Mouse (Mus musculus) midbrain, embryonic 14.5 days (tissue): ENCODE measurements around the gene Zbtb40. TPM values are rescaled to one million over a fixed set of nuclear protein-coding genes. Genes with fewer than 3 reads are reported as not detected.
A peak's percentile ranks its signal among the peaks of the same experiment; 100 is the strongest.

Experiments
- ATAC-seq: fragments of 200-750 bp; cut with Nextera tagmentation; 2 replicates; pipeline ENCODE4 v1.8.0; 2017; ENCODE audit warnings: moderate number of reproducible peaks, moderate library complexity; ENCODE audit not compliant: low FRiP score, low TSS enrichment
- DNase-seq: peaks from one replicate; pipeline ENCODE4 v3.0.0-alpha.2; 2015
- H3K27ac ChIP-seq: fragments of 300-500 bp; sonication (generic); replicated peaks from 2 replicates; pipeline ENCODE4 v1.5.1; 2014; ENCODE audit warnings: mild to moderate bottlenecking, low read depth, low read length, moderate library complexity
- H3K27me3 ChIP-seq: fragments of 300-500 bp; sonication (generic); 2 replicates; pipeline ENCODE4 v1.6.1; 2014; ENCODE audit warnings: low read length, control low read depth, mixed read lengths; ENCODE audit not compliant: control insufficient read depth, insufficient read depth
- H3K36me3 ChIP-seq: fragments of 300-500 bp; sonication (generic); 2 replicates; pipeline ENCODE4 v1.6.1; 2014; ENCODE audit warnings: low read length, control low read depth; ENCODE audit not compliant: control insufficient read depth, insufficient read depth
- H3K4me1 ChIP-seq: fragments of 300-500 bp; sonication (generic); 2 replicates; pipeline ENCODE4 v1.6.1; 2014; ENCODE audit warnings: mild to moderate bottlenecking, antibody characterized with exemption, low read length, control low read depth; ENCODE audit not compliant: control insufficient read depth, insufficient read depth
- H3K4me2 ChIP-seq: fragments of 300-500 bp; sonication (generic); 2 replicates; pipeline ENCODE4 v1.6.1; 2014; ENCODE audit warnings: mild to moderate bottlenecking, low read length, moderate library complexity
- H3K4me3 ChIP-seq: fragments of 300-500 bp; sonication (generic); replicated peaks from 2 replicates; pipeline ENCODE4 v1.5.1; 2014; ENCODE audit warnings: low read depth, low read length
- H3K9ac ChIP-seq: fragments of 300-500 bp; sonication (generic); replicated peaks from 2 replicates; pipeline ENCODE4 v1.6.1; 2014; ENCODE audit warnings: mild to moderate bottlenecking, low read length, moderate library complexity
- H3K9me3 ChIP-seq: fragments of 300-500 bp; sonication (generic); 2 replicates; pipeline ENCODE4 v1.6.1; 2016; ENCODE audit warnings: low read length, control low read depth, mixed read lengths; ENCODE audit not compliant: control insufficient read depth
- WGBS: fragments of 180-500 bp; shearing (Covaris S2); extraction: QIAGEN DNeasy Blood & Tissue Kit; methylation state at CpG from one replicate; pipeline ENCODE4 v1.1.7; 2014; 5-methylcytosine and 5-hydroxymethylcytosine counted together
- polyA plus RNA-seq: library from polyadenylated mRNA; unstranded; fragments of >200 nt; fragmentation: Nextera tagmentation; extraction: Ambion mirVana; gene quantifications from 2 replicates; pipeline ENCODE4 v1.2.1, GENCODE M21; 2014

Zbtb40 gene
- polyA plus RNA-seq, 1 experiment from 2014 or later = 4.3 TPM

GRCm38 (mm10) chr4:136980921-136981320 is 67.7 kb downstream of the Zbtb40 start:
- DNase-seq = no peak
- Histone ChIP-seq H3K36me3 (no peaks in the 10 kb centered on the region), H3K9me3 (no peaks in the 10 kb centered on the region), H3K4me3 (no peak overlapping the region), H3K4me2 (no peak overlapping the region), H3K27me3 (peaks cover 22% of the 10 kb centered on the region; the same call in 1 of the 2 replicates), H3K9ac (0 out of 2 replicates have a peak overlapping the region, but pooled peaks have one; percentile 16), H3K27ac (no peak overlapping the region; the same call in 1 of the 2 replicates), H3K4me1 (peaks cover 14% of the 10 kb centered on the region; the same call in 1 of the 2 replicates)
- WGBS = 67% methylated on average over 4 of the region's 4 CpGs
- no peak for ATAC-seq

GRCm38 (mm10) chr4:136977244-136977643 is 71.4 kb downstream of the Zbtb40 start:
- DNase-seq (no peak), ATAC-seq (no peak)
- Histone ChIP-seq H3K27ac (no peak overlapping the region), H3K9me3 (no peaks in the 10 kb centered on the region), H3K4me1 (peaks cover 12% of the 10 kb centered on the region), H3K27me3 (peaks cover 46% of the 10 kb centered on the region; the same call in 1 of the 2 replicates), H3K36me3 (no peaks in the 10 kb centered on the region), H3K9ac (no peak overlapping the region), H3K4me2 (no peak overlapping the region), H3K4me3 (no peak overlapping the region)
- WGBS = 61% methylated on average over 8 of the region's 8 CpGs

GRCm38 (mm10) chr4:136970939-136971338 is 77.7 kb downstream of the Zbtb40 start:
- no peak for ATAC-seq
- Histone ChIP-seq H3K4me3 (no peak overlapping the region), H3K36me3 (no peaks in the 10 kb centered on the region), H3K9ac (no peak overlapping the region), H3K27ac (no peak overlapping the region), H3K9me3 (no peaks in the 10 kb centered on the region), H3K4me2 (no peak overlapping the region), H3K4me1 (peaks cover 43% of the 10 kb centered on the region), H3K27me3 (peaks cover 55% of the 10 kb centered on the region)
- WGBS = 5% methylated on average over 6 of the region's 6 CpGs
- peak; percentile 68 for DNase-seq

GRCm38 (mm10) chr4:136969503-136970276 is 78.9 kb downstream of the Zbtb40 start:
- H3K4me2 ChIP-seq = no peak overlapping the region
- 31% methylated on average over 16 of the region's 16 CpGs for WGBS
- H3K4me1 ChIP-seq = peaks cover 52% of the 10 kb centered on the region
- H3K27ac ChIP-seq = peak overlapping the region; percentile 13; the same call in 1 of the 2 replicates
- H3K27me3 ChIP-seq = peaks cover 46% of the 10 kb centered on the region
- ATAC-seq = no peak
- H3K9ac ChIP-seq = no peak overlapping the region
- no peak for DNase-seq
- H3K4me3 ChIP-seq = no peak overlapping the region
- H3K9me3 ChIP-seq = no peaks in the 10 kb centered on the region
- no peaks in the 10 kb centered on the region for H3K36me3 ChIP-seq

DNA sequence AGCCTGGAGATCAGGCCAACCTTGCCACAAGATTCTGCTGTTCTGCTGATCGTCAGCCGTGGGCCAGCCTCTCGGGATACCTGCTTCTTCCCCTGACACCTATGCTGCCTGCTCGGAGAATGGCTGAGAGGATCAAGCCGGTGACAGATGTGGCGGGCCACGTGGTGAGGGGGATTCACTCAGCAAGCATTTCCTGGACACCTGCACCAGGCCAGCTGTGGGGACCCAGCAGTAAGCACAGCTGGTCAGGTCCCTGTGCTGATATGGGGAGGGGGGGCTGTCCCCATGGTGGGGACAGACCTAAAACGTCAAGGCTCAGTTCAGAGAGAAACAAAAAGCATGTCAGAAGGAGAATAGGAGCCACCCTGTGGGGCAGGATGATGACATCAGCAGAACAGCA is 79.5 kb downstream of the Zbtb40 start:
- peaks cover 54% of the 10 kb centered on the region for H3K4me1 ChIP-seq
- H3K4me3 ChIP-seq = no peak overlapping the region
- ATAC-seq (no peak), DNase-seq (no peak)
- WGBS = 55% methylated on average over 8 of the region's 8 CpGs
- no peaks in the 10 kb centered on the region for H3K36me3 ChIP-seq
- H3K4me2 ChIP-seq = no peak overlapping the region
- H3K27me3 ChIP-seq = peaks cover 46% of the 10 kb centered on the region
- no peaks in the 10 kb centered on the region for H3K9me3 ChIP-seq
- H3K9ac ChIP-seq = no peak overlapping the region
- peak overlapping the region; percentile 13; the same call in 1 of the 2 replicates for H3K27ac ChIP-seq

DNA sequence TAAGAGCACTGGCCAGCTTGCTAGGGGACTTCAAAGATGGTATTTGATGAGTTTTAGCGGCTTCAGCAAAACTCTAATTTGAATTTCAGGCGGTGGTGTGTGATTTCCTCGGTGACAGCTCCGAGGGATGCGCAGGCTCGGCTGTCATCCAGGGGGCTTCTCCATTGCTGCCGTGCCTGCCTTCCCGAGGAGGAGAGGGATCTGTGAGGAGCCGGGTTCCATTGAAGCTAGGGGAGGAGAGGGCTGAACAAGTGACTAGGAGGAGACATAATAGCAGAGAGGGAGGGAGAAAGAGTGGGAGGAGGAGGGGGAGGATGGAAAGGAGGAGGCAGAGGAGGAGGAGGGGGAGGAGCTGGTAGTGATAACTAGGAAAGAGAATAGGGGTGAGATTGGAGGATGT is 81.1 kb downstream of the Zbtb40 start:
- Histone ChIP-seq H3K9me3 (no peaks in the 10 kb centered on the region), H3K27me3 (peaks cover 49% of the 10 kb centered on the region), H3K4me2 (peak overlapping the region; percentile 27), H3K4me1 (peaks cover 65% of the 10 kb centered on the region), H3K36me3 (no peaks in the 10 kb centered on the region), H3K27ac (peak overlapping the region; percentile 75), H3K4me3 (no peak overlapping the region), H3K9ac (no peak overlapping the region)
- no peak for ATAC-seq
- peak; percentile 73 for DNase-seq
- 5% methylated on average over 9 of the region's 9 CpGs for WGBS

DNA sequence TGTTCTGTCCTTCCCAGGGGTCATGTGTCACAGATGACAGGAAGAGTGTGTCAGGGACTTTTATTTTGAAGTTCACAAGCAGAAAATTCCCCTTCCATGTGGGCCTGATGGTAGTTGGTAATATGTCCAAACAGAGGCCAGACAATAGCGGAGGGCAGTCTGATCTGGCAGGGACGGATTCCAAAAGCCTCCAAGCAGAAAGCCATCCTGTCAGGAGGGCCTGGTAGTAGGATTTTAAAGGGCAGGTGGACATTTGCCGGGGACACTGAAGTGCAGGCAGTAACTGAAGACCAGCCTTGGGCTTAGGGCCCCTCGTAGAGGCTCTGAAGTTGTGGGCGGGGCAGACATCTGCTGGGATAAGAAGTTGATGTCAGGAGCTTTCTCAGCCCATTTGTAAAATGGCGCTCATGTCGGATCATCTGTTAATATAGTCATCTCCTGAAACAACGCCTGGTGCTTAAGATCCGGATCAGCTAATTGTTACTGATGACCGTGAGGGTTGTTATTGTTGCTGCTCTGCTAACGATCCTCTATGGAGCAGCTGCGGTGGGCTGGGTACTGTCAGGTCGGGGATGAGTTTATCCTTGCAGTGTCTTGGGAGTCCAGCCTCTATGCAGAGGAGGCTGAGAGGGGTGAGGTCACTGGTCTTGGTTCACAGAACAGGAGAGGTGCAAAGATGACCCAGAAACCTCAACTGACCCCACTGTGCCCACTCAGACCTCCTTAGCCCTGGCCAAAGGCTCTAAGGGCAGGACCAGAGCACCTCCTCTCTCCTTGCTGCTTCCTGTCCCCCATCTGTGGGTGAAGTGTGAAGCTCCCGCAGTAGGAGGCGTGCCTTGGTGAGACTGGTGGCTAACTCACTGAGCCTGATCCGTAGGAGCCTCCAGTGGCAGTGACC is 81.9 kb downstream of the Zbtb40 start:
- 9% methylated on average over 16 of the region's 16 CpGs for WGBS
- peak overlapping the region; percentile 27 for H3K4me2 ChIP-seq
- H3K9me3 ChIP-seq = no peaks in the 10 kb centered on the region
- H3K4me3 ChIP-seq = no peak overlapping the region
- DNase-seq (peak; percentile 69), ATAC-seq (no peak; the same call in 1 of the 2 replicates)
- H3K27me3 ChIP-seq = peaks cover 54% of the 10 kb centered on the region
- H3K27ac ChIP-seq = peak overlapping the region; percentile 75
- no peak overlapping the region for H3K9ac ChIP-seq
- no peaks in the 10 kb centered on the region for H3K36me3 ChIP-seq
- peaks cover 73% of the 10 kb centered on the region for H3K4me1 ChIP-seq

- H3K27ac ChIP-seq = peak overlapping the region; percentile 39
- whole genome bisulfite sequencing = 6% methylated on average over 15 of the region's 15 CpGs
- ATAC-seq (peak; percentile 77), DNase-seq (peak; percentile 89)
- no peak overlapping the region for H3K4me3 ChIP-seq
- H3K9me3 ChIP-seq = no peaks in the 10 kb centered on the region
- no peaks in the 10 kb centered on the region for H3K36me3 ChIP-seq
- no peak overlapping the region for H3K9ac ChIP-seq
- H3K4me1 ChIP-seq = peaks cover 70% of the 10 kb centered on the region
- peaks cover 59% of the 10 kb centered on the region for H3K27me3 ChIP-seq
- no peak overlapping the region; the same call in 1 of the 2 replicates for H3K4me2 ChIP-seq
Measured at GRCm38 (mm10) chr4:136964990-136965421, 83.6 kb downstream of the Zbtb40 start.
